Mouse (Mus musculus) embryonic facial prominence, embryonic 10.5 days (tissue): Measurements from ENCODE around the gene Clic5. TPM values are rescaled to one million over a fixed set of nuclear protein-coding genes. Genes with fewer than 3 reads are reported as not detected.
"Not testable (repeated sequence)": the region's sequence is repeated elsewhere in the genome, so short reads cannot be mapped to it uniquely, and the experiment has no call there.

Experiments used
- DNase-seq: peaks from one replicate; pipeline ENCODE4 v3.0.0-alpha.2; 2017; ENCODE audit warnings: low spot score
- H3K27ac ChIP-seq: fragments of 300-500 bp; sonication (generic); replicated peaks from 2 replicates; pipeline ENCODE4 v1.5.1; 2016; ENCODE audit warnings: mild to moderate bottlenecking
- H3K27me3 ChIP-seq: fragments of 300-500 bp; sonication (generic); replicated peaks from 2 replicates; pipeline ENCODE4 v1.6.1; 2016; ENCODE audit warnings: low read depth, mild to moderate bottlenecking; ENCODE audit not compliant: poor library complexity, severe bottlenecking
- H3K36me3 ChIP-seq: fragments of 300-500 bp; sonication (generic); replicated peaks from 2 replicates; pipeline ENCODE4 v1.6.1; 2016; ENCODE audit warnings: mild to moderate bottlenecking, moderate library complexity
- H3K4me1 ChIP-seq: fragments of 300-500 bp; sonication (generic); 2 replicates; pipeline ENCODE4 v1.6.1; 2016
- H3K4me3 ChIP-seq: fragments of 300-500 bp; sonication (generic); 2 replicates; pipeline ENCODE4 v1.5.1; 2016; ENCODE audit warnings: mild to moderate bottlenecking, moderate library complexity
- H3K9me3 ChIP-seq: fragments of 300-500 bp; sonication (generic); 2 replicates; pipeline ENCODE4 v1.6.1; 2016; ENCODE audit warnings: mild to moderate bottlenecking
- WGBS: fragments of 180-500 bp; shearing (Covaris S2); methylation state at CpG from one replicate; pipeline ENCODE4 v1.1.7; 2016; 5-methylcytosine and 5-hydroxymethylcytosine counted together
- polyA plus RNA-seq: library from polyadenylated mRNA; unstranded; fragments of >200 nt; fragmentation: Nextera tagmentation; extraction: Ambion mirVana; gene quantifications from 2 replicates; pipeline ENCODE4 v1.2.1, GENCODE M21; 2016

Gene Clic5
- polyA plus RNA-seq, 1 experiment from 2014 or later: 0.39 TPM

DNA sequence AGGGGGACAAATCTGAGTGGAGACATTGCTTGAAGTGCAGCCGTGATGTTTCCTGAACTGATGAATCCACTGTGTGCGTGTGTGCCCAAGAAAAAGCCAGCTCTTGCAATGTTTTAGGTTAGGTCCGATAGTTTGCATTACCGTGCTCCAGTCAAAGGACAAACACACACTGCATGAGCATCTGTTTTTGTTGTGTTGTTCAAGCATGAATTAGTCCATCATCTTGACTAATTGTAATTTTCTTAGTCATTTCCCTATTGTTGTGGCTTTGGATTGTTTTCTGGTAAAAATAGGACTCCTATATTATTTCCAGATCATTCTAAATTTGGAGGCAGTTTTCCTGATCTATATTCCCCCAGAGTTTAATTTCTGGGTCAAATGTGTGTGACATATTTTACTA is 18.7 kb upstream of the Clic5 start:
- WGBS: 91% methylated on average over 4 of the region's 4 CpGs
- H3K36me3 ChIP-seq: no peaks in the 10 kb centered on the region
- H3K9me3 ChIP-seq: no peaks in the 10 kb centered on the region
- H3K4me3 ChIP-seq: no peak overlapping the region
- H3K27me3 ChIP-seq: no peaks in the 10 kb centered on the region
- H3K4me1 ChIP-seq: no peaks in the 10 kb centered on the region
- DNase-seq: no peak
- no peak overlapping the region for H3K27ac ChIP-seq

- no peak for DNase-seq
- Histone ChIP-seq H3K27me3 (no peaks in the 10 kb centered on the region), H3K36me3 (no peaks in the 10 kb centered on the region), H3K27ac (no peak overlapping the region), H3K4me3 (no peak overlapping the region), H3K9me3 (no peaks in the 10 kb centered on the region), H3K4me1 (no peaks in the 10 kb centered on the region)
- WGBS: 90% methylated on average over 3 of the region's 3 CpGs
Observed at GRCm38 (mm10) chr17:44170316-44170715, 18.1 kb upstream of the Clic5 start.

- Histone ChIP-seq H3K4me3 (no peak overlapping the region), H3K36me3 (no peaks in the 10 kb centered on the region), H3K27ac (no peak overlapping the region), H3K27me3 (no peaks in the 10 kb centered on the region), H3K4me1 (peaks cover 3% of the 10 kb centered on the region; the same call in 1 of the 2 replicates), H3K9me3 (no peaks in the 10 kb centered on the region)
- no peak for DNase-seq
- 43% methylated on average over 3 of the region's 3 CpGs for WGBS
Observed at GRCm38 (mm10) chr17:44171930-44172329, 16.5 kb upstream of the Clic5 start.

- Histone ChIP-seq H3K4me3 (no peak overlapping the region), H3K27ac (no peak overlapping the region), H3K4me1 (peaks cover 3% of the 10 kb centered on the region; the same call in 1 of the 2 replicates), H3K36me3 (no peaks in the 10 kb centered on the region), H3K9me3 (no peaks in the 10 kb centered on the region), H3K27me3 (no peaks in the 10 kb centered on the region)
- no peak for DNase-seq
- WGBS: 82% methylated on average over 2 of the region's 2 CpGs
Observed at GRCm38 (mm10) chr17:44173341-44173740, 15.0 kb upstream of the Clic5 start.

GRCm38 (mm10) chr17:44177291-44177690 is 11.1 kb upstream of the Clic5 start:
- no peak for DNase-seq
- 93% methylated on average over 3 of the region's 3 CpGs for WGBS
- Histone ChIP-seq H3K4me3 (no peak overlapping the region), H3K9me3 (no peaks in the 10 kb centered on the region), H3K27ac (no peak overlapping the region), H3K36me3 (no peaks in the 10 kb centered on the region), H3K4me1 (peaks cover 3% of the 10 kb centered on the region; the same call in 1 of the 2 replicates), H3K27me3 (no peaks in the 10 kb centered on the region)

DNA sequence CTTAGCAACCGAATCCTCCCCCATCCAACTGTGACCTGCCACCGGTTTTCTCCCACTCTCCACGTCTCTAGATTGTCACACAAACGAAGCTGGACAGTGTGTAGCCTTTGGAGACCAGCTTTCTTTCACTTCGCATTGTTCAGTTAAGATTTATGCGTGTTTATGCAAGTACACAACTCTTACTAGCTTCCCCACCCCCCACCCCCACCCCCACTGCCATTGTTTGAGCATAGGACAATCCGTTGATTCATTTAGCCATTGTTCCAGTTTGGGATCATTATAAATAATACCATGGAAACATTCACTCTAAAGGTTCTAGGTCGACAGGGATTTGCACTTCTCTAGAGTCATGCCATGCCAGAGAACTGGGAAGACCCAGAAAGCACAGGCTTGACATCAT is 7.0 kb upstream of the Clic5 start:
- Histone ChIP-seq H3K4me1 (no peaks in the 10 kb centered on the region), H3K36me3 (no peaks in the 10 kb centered on the region), H3K27me3 (peaks cover 3% of the 10 kb centered on the region; the same call in 1 of the 2 replicates), H3K4me3 (no peak overlapping the region), H3K9me3 (no peaks in the 10 kb centered on the region), H3K27ac (no peak overlapping the region)
- WGBS: 83% methylated on average over 8 of the region's 8 CpGs
- DNase-seq: no peak

GRCm38 (mm10) chr17:44186871-44187270 is 1.5 kb upstream of the Clic5 start:
- WGBS: 83% methylated on average over 3 of the region's 3 CpGs
- no peaks in the 10 kb centered on the region for H3K9me3 ChIP-seq
- peaks cover 23% of the 10 kb centered on the region for H3K4me1 ChIP-seq
- no peaks in the 10 kb centered on the region for H3K36me3 ChIP-seq
- H3K4me3 ChIP-seq: no peak overlapping the region
- H3K27ac ChIP-seq: no peak overlapping the region
- H3K27me3 ChIP-seq: peaks cover 53% of the 10 kb centered on the region
- DNase-seq: no peak

GRCm38 (mm10) chr17:44187537-44187936 is 847 bp upstream of the Clic5 start:
- H3K9me3 ChIP-seq, H3K27ac ChIP-seq, H3K36me3 ChIP-seq, DNase-seq, H3K4me3 ChIP-seq: not testable (repeated sequence)
- peaks cover 53% of the 10 kb centered on the region for H3K27me3 ChIP-seq
- H3K4me1 ChIP-seq: peaks cover 23% of the 10 kb centered on the region

GRCm38 (mm10) chr17:44188769-44189145 is 373 bp downstream of the Clic5 start:
- peak; percentile 25 for DNase-seq
- peaks cover 53% of the 10 kb centered on the region for H3K27me3 ChIP-seq

DNA sequence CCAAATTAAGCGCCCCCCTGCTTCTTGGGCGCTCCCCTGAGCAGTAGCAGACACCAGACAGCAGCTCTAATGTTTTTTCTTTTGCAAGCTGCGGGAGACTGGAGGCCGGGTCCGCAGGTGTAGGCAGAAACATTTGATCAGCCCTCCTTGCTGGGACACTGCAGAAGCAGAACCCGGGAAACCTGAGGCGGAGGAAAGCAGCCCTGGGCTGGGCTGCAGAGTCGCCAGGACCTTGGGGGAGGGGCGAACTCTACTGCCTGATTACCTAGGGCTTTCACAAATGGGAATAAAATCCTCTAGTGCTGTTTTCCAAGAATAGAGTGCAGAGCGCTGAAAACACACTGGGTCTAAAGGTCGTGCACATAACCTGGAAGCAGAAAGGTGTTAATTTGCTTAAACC is 1.3 kb downstream of the Clic5 start:
- 2% methylated on average over 11 of the region's 11 CpGs for WGBS
- Histone ChIP-seq H3K9me3 (no peaks in the 10 kb centered on the region), H3K36me3 (no peaks in the 10 kb centered on the region), H3K4me1 (peaks cover 23% of the 10 kb centered on the region), H3K27me3 (peaks cover 53% of the 10 kb centered on the region), H3K4me3 (peak overlapping the region; percentile 59), H3K27ac (no peak overlapping the region)
- peak; percentile 60 for DNase-seq

More at GRCm38 (mm10) chr17:44188769-44189145, 373 bp downstream of the Clic5 start:
- Histone ChIP-seq H3K4me3 (peak overlapping the region; percentile 59), H3K36me3 (no peaks in the 10 kb centered on the region), H3K4me1 (peaks cover 23% of the 10 kb centered on the region), H3K9me3 (no peaks in the 10 kb centered on the region), H3K27ac (0 out of 2 replicates have a peak overlapping the region, but pooled peaks have one; percentile 2)
- under 1% methylated on average over 24 of the region's 24 CpGs for WGBS

DNA sequence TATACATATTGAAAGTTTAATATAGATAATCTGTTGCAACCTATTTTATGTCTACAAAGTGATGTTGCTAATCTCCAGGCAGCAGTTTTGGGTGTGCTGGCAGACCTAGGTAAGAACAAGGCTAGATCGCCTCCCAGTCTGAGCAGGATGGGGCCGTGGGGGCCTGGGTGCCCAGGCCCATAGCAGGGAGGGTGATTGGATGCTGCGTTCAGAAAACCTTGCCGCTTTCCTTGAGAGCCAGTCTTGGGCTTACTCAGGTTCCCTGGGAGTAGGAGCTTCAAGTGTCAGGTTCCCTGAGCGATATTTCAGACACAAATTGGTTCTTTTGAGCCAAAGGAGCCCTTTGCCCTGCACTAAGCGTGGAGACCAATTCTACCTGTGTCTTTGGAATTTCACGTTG is 1.9 kb downstream of the Clic5 start:
- Histone ChIP-seq H3K27ac (no peak overlapping the region), H3K4me3 (no peak overlapping the region), H3K36me3 (no peaks in the 10 kb centered on the region), H3K9me3 (no peaks in the 10 kb centered on the region), H3K4me1 (peaks cover 23% of the 10 kb centered on the region), H3K27me3 (peaks cover 53% of the 10 kb centered on the region)
- 34% methylated on average over 7 of the region's 7 CpGs for WGBS
- DNase-seq: no peak

- peaks cover 23% of the 10 kb centered on the region for H3K4me1 ChIP-seq
- no peak overlapping the region for H3K4me3 ChIP-seq
- no peaks in the 10 kb centered on the region for H3K36me3 ChIP-seq
- peaks cover 35% of the 10 kb centered on the region for H3K27me3 ChIP-seq
- H3K27ac ChIP-seq: no peak overlapping the region
- no peak for DNase-seq
- 79% methylated on average over 3 of the region's 3 CpGs for WGBS
- H3K9me3 ChIP-seq: no peaks in the 10 kb centered on the region
Observed at GRCm38 (mm10) chr17:44192981-44193380, 4.6 kb downstream of the Clic5 start.

DNA sequence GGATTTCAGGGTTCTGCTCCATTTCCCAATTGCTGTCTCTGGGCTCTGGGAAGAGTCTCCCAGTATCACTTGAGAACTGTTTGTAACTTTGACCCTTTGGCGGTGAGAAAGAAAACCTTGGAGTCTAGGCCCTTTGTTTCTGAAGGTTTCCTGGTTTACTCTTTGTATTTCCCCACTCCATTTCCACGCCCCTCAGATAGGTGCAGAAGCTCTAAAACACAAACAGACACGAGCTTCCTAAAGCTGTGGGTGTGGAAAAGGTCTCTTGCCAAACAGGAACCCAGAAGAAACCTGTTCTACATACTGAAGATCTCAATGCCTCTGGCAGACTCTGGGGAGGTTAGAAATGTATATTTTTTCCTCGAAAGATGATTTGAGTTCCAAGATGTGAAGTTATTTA is 10.8 kb downstream of the Clic5 start:
- DNase-seq: no peak
- H3K9me3 ChIP-seq: no peaks in the 10 kb centered on the region
- H3K27ac ChIP-seq: no peak overlapping the region
- no peaks in the 10 kb centered on the region for H3K27me3 ChIP-seq
- no peaks in the 10 kb centered on the region for H3K36me3 ChIP-seq
- WGBS: 73% methylated on average over 4 of the region's 4 CpGs
- H3K4me3 ChIP-seq: no peak overlapping the region
- no peaks in the 10 kb centered on the region for H3K4me1 ChIP-seq

DNA sequence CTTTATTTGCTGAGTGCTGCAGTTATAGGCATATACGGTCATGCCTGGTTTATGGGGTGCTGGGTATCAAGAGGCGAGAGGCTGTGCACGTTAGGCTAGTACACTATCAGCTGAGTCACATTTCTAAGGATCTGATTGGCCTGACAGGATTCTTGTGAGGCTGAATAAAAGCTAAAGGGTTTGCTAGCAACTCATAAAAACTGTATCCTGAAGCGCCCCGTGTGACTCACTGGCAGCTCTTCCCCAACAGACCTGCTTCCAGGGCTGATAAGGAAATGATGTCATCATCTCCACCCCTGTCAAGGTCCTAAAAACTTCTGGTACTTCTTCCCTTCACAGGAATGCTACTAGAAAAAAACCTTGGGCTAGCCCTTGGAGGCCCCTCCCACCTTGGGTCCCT is 14.6 kb downstream of the Clic5 start:
- no peaks in the 10 kb centered on the region for H3K36me3 ChIP-seq
- 89% methylated on average over 5 of the region's 5 CpGs for WGBS
- DNase-seq: no peak

More for the DNA sequence above, 14.6 kb downstream of the Clic5 start:
- Histone ChIP-seq H3K27ac (no peak overlapping the region), H3K9me3 (no peaks in the 10 kb centered on the region), H3K4me3 (no peak overlapping the region), H3K4me1 (no peaks in the 10 kb centered on the region), H3K27me3 (no peaks in the 10 kb centered on the region)
